Comparison of ENCODE assay signal across 24 mouse cellular contexts in the genomic region with DNA sequence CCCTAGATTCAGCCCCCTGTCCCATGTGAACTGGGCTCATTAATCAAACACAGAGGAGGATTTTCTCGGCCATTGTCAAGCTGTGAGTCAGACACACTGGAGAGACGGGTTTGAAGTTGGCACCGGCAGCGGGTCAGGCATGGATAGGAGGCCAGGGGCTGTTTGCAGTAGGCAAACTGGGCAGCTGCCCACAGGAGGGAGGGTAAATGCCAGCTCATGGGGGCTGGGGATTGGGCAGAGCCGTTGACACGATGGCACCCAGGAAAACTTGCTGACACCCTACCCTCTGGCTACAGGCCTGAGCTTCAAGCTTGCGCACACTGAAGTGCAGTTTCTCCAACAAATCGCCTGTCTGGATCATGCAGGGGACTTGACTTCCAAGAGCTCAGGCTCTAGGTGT. TPM values are rescaled to one million over a fixed set of nuclear protein-coding genes. Genes with fewer than 3 reads are reported as not detected.
DNase-seq lines count a peak whose midpoint lies in the region; ATAC-seq and TF ChIP-seq lines count a peak whose summit lies in the region.
"Had no signal": no experiment of that assay in that cellular context is flagged by ENCODE, and none has a peak within 500 bp of the region (broad histone marks: within the 10 kb centered on the region; RNA-seq: fewer than 3 reads in every experiment).

No protein-coding gene starts in this region.

- in situ Hi-C loops in Patski (cut with MboI; ENCODE audit: low pct_unique_long_range_greater_than_20kb), result loop anchor here (5.0 to 10.0 kb wide), 2 partner anchors 95 to 313 kb away; no protein-coding TSS in a partner anchor

- POLR2A ChIA-PET in Patski (lab: Charles Lee), result no interaction called here

- peak; percentile 28 for DNase-seq in ovary, adult 18-20 months (ENCODE audit: low spot score)
- DNase-seq in ovary, postnatal 10 days (ENCODE audit: low spot score), result no peak
- DNase-seq in Patski (ENCODE audit: low read depth, low spot score), result peak; percentile 64
- peak; percentile 83 to 89 for DNase-seq in lung, adult 18-20 months
- peak; percentile 30 to 54 for DNase-seq in urinary bladder, postnatal 36 days (ENCODE audit: low spot score in 2 of 2)
- no peak for DNase-seq in neural tube, embryonic 10.5 days (ENCODE audit: extremely low spot score, low spot score)
- DNase-seq: gastrocnemius, postnatal 25 days; kidney, postnatal 4 days; liver, embryonic 13.5 days; midbrain, embryonic 14.5 days; thymus, adult 2 months had no signal

- TF ChIP-seq CTCF in Patski (IDR thresholded peaks at IDR 0.05), result no peak

- CTCF ChIA-PET in Patski (lab: Charles Lee), result interaction anchor here (1.3 to 5.8 kb wide), 2 partner anchors 76 to 94 kb away, joined by 10 to 50 read pairs; no protein-coding TSS in a partner anchor

- H3K27me3 ChIP-seq in Patski, result no peaks in the 10 kb centered on the region

- ATAC-seq in Patski, result peak; percentile 44
- ATAC-seq in granulocyte monocyte progenitor cell, adult 5-6 weeks (replicated peaks; ENCODE audit: poor library complexity, severe bottlenecking), result no peak
- ATAC-seq: intestine, postnatal 0 days had no signal

RNA-seq across cellular contexts. Expression of a gene that starts 1.6 kb away (rescaled TPM):
- polyA plus RNA-seq in Patski (2021), result 6.8 TPM
- total RNA-seq in granulocyte monocyte progenitor cell, adult 5-6 weeks (2014; fragmentation: Nextera tagmentation), result not detected in 2 replicates
- not detected in 2 replicates for total RNA-seq in granulocyte monocyte progenitor cell, adult 5-6 weeks (2017)
- total RNA-seq: CH12.LX; gastrocnemius, postnatal 25 days had no signal
- polyA plus RNA-seq: intestine, postnatal 0 days had no signal

RNA-seq across cellular contexts. Expression of a gene that starts 9.0 kb away (rescaled TPM):
- not detected for polyA plus RNA-seq in Patski (2021)
- not detected in 2 replicates for total RNA-seq in granulocyte monocyte progenitor cell, adult 5-6 weeks (2014; fragmentation: Nextera tagmentation)
- not detected in 2 replicates for total RNA-seq in granulocyte monocyte progenitor cell, adult 5-6 weeks (2017)
- total RNA-seq: CH12.LX; gastrocnemius, postnatal 25 days; heart, postnatal 25 days; layer of hippocampus, postnatal 25 days had no signal
- polyA plus RNA-seq: embryonic facial prominence, embryonic 14.5 days; forebrain, embryonic 11.5 days; heart, embryonic 11.5 days; intestine, postnatal 0 days; liver, embryonic 13.5 days; small intestine, adult 2 months; stomach, embryonic 14.5 days had no signal

RNA-seq across cellular contexts. Expression of a gene that starts 13.3 kb away (rescaled TPM):
- polyA plus RNA-seq in Patski (2021), result not detected
- not detected in 2 replicates for total RNA-seq in granulocyte monocyte progenitor cell, adult 5-6 weeks (2014; fragmentation: Nextera tagmentation)
- total RNA-seq in granulocyte monocyte progenitor cell, adult 5-6 weeks (2017), result not detected in 2 replicates
- total RNA-seq: CH12.LX; gastrocnemius, postnatal 25 days; heart, postnatal 25 days; left cerebral cortex, postnatal 36 days had no signal
- polyA plus RNA-seq: forebrain, embryonic 11.5 days; heart, embryonic 11.5 days; hindbrain, embryonic 15.5 days; intestine, postnatal 0 days; liver, embryonic 13.5 days; midbrain, embryonic 14.5 days; neural tube, embryonic 12.5 days; small intestine, adult 2 months; stomach, embryonic 14.5 days had no signal

RNA-seq across cellular contexts. Expression of a gene that starts 59.3 kb away (rescaled TPM):
- polyA plus RNA-seq in Patski (2021), result 74.3 TPM
- total RNA-seq in granulocyte monocyte progenitor cell, adult 5-6 weeks (2014; fragmentation: Nextera tagmentation), result 47.0 and 75.5 TPM in 2 replicates
- 76.4 and 80.0 TPM in 2 replicates for total RNA-seq in granulocyte monocyte progenitor cell, adult 5-6 weeks (2017)

Comparison
In these comparisons a context has a peak if more than half of its experiments do, and no peak if none do; other contexts are left out.
1. DNase-seq: peak in ovary, adult 18-20 months (single experiment), Patski (single experiment), lung, adult 18-20 months (2 of 2) and urinary bladder, postnatal 36 days (2 of 2); none in ovary, postnatal 10 days (single experiment) and neural tube, embryonic 10.5 days (single experiment).